Mouse (Mus musculus) adrenal gland, adult 18-20 months (tissue): ENCODE measurements around the gene Ntrk3. TPM values are rescaled to one million over a fixed set of nuclear protein-coding genes. Genes with fewer than 3 reads are reported as not detected.

Experiments used
- DNase-seq, 2 experiments: peaks; one replicate each; pipeline ENCODE4 v3.0.0; 2021 to 2022; ENCODE audit warnings: low spot score in 2 of 2
- total RNA-seq, 2 experiments: library from RNA; stranded (reverse); gene quantifications; 1 replicate in 1 of 2; 2 replicates in 1 of 2; pipeline ENCODE4 v1.2.3; 2021

Ntrk3 gene
- total RNA-seq, 2 experiments from 2014 or later: 27.1 to 57.3 TPM

- no peak for DNase-seq
Measured at GRCm38 (mm10) chr7:78384111-78384510, 353.7 kb downstream of the Ntrk3 start.

- no peak for DNase-seq
Measured at GRCm38 (mm10) chr7:78382126-78382525, 355.7 kb downstream of the Ntrk3 start.

GRCm38 (mm10) chr7:78379784-78380183 lies 358.0 kb downstream of the Ntrk3 start:
- DNase-seq: no peak

- DNase-seq: no peak
Measured at GRCm38 (mm10) chr7:78378306-78378705, 359.5 kb downstream of the Ntrk3 start.

- no peak for DNase-seq
Measured at GRCm38 (mm10) chr7:78376875-78377274, 360.9 kb downstream of the Ntrk3 start.

- no peak for DNase-seq
Measured at GRCm38 (mm10) chr7:78361341-78362309, 376.2 kb downstream of the Ntrk3 start.

- no peak for DNase-seq
Measured at GRCm38 (mm10) chr7:78347464-78347863, 390.3 kb downstream of the Ntrk3 start.

GRCm38 (mm10) chr7:78333422-78333821 lies 404.4 kb downstream of the Ntrk3 start:
- no peak for DNase-seq

- no peak for DNase-seq
Measured at GRCm38 (mm10) chr7:78328301-78328700, 409.5 kb downstream of the Ntrk3 start.

GRCm38 (mm10) chr7:78326185-78326584 lies 411.6 kb downstream of the Ntrk3 start:
- no peak for DNase-seq

- no peak for DNase-seq
Measured at GRCm38 (mm10) chr7:78318640-78319039, 419.2 kb downstream of the Ntrk3 start.

GRCm38 (mm10) chr7:78305770-78306169 lies 432.0 kb downstream of the Ntrk3 start:
- no peak for DNase-seq

- DNase-seq: no peak
Measured at GRCm38 (mm10) chr7:78305029-78305428, 432.8 kb downstream of the Ntrk3 start.

- no peak for DNase-seq
Measured at GRCm38 (mm10) chr7:78297290-78297689, 440.5 kb downstream of the Ntrk3 start.

GRCm38 (mm10) chr7:78294322-78294721 lies 443.5 kb downstream of the Ntrk3 start:
- DNase-seq: no peak

GRCm38 (mm10) chr7:78290186-78290585 lies 447.6 kb downstream of the Ntrk3 start:
- no peak for DNase-seq

GRCm38 (mm10) chr7:78286516-78287238 lies 451.1 kb downstream of the Ntrk3 start:
- DNase-seq: no peak

- DNase-seq: no peak
Measured at GRCm38 (mm10) chr7:78269506-78270250, 468.1 kb downstream of the Ntrk3 start.

- no peak for DNase-seq
Measured at GRCm38 (mm10) chr7:78267461-78268007, 470.3 kb downstream of the Ntrk3 start.

GRCm38 (mm10) chr7:78264432-78265002 lies 473.3 kb downstream of the Ntrk3 start:
- no peak for DNase-seq
